Mouse (Mus musculus) adrenal gland, adult (tissue): ENCODE results near the gene Naip2.
A peak's percentile ranks its signal among the peaks of the same experiment; 100 is the strongest.

Experiments
- DNase-seq, 2 experiments: peaks; one replicate each; pipeline ENCODE4 v3.0.0; 2022 to 2023; ENCODE audit warnings: low spot score in 1 of 2; ENCODE audit not compliant: inconsistent age in 2 of 2

Naip2 gene

DNA sequence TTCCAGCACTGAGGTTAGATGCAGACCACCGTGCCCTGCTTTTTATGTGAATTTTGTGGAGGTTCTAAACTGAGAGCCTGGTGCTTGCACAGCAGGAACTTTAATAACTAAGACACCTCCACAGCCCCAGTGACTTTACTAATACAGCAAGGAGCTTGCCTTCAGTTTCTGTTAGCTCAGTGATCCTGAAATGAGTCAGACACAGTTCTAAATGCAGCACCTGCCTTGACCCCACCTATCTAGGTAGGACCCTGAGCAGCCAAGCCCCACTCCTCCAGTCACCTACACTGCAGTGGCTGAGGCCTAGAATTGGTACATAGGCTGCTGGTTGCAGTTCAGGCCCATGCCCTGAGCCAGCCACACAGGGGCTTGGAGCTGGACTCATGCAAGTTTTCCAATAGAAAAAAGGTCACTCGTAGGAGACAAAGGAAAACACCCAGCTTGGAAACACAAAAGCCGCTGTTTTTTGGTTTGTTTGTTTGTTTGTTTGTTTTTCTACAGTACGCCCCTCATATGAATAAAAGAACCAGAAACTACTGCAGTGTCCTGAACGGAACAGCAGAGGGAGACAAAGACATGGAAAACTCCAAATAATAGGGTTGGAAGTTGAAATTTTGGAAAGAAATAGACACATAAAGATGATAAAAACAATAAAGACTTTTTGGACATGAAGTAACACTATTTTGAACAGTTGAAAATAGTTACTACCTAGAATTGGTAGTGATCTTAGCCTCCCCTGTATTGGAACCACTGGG lies 89.5 kb downstream of the Naip2 start:
- peak in 1 of 2 experiments; percentile 63 for DNase-seq

DNA sequence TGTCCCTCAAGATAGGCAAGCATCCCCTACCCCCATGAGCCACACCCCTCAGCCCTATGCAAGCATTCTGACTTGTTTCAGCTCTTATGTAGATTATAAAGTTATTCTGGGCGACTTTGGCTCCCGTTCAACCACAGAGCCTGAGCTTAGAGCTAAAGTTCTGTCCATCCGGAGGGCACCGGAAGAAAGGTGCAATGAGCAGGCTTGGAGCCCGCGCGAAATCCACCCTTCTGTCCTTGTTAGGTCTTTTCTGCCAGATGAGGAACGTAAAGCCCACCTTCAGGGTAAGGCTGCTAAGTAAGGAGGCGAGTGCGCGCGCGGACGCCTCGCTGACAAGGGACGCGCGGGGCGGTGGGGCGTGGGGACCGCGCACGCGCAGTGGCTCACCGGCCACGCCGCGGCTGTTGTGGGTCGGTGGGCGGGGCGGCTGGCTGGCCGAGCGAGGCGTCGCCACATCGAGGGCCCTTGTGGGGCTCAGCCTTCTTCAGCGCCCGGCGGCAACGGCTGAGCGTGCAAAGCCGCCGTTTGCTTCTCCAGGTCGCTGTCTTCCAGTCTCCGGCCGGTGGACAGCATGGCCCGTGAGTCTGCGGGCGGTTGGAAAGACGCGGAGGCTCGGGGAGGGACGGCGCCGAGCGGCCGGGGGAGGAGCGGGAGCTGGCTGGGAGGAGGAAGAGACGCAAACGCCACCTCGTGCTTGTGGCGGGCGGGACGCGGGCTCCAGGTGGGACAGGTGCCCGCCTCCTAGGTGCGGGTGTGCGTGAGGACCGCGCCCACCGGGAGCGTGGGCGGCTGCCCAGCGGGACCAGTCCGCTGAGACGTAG lies 94.0 kb downstream of the Naip2 start, which contains the start of gene Serf1:
Serf1 (plus strand) TSS at position 361 of the 821 bp plus-strand sequence.
- DNase-seq, result peak; percentile 88 to 96

DNA sequence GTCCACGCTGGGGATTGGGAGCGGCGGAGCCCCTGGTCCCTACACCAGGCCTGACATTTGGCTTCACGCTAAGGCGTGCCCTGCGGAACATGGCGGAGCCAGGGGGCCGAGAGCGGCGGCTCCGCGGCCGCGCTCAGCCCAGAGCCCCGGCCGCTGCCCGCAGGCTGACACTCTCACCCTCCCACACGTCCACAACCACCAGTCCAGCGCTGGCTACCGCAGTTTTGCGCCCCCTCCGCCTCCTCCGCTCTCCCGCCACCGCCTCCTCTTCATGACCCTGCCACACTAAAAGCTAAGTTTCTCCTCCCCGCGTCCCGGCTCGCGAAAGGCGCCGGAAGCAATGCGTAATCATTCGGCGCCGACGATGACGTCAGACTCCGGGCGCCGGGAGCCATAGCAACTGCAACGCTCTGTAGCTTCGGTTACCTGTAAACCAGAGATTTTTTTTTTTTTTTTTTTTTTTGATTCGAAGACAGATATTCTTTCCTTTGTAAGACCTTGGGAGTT lies 98.1 kb downstream of the Naip2 start, which contains the start of gene Bdp1:
Bdp1 (minus strand) TSS at position 323 of the 507 bp plus-strand sequence.
- DNase-seq, result peak; percentile 93 to 98

DNA sequence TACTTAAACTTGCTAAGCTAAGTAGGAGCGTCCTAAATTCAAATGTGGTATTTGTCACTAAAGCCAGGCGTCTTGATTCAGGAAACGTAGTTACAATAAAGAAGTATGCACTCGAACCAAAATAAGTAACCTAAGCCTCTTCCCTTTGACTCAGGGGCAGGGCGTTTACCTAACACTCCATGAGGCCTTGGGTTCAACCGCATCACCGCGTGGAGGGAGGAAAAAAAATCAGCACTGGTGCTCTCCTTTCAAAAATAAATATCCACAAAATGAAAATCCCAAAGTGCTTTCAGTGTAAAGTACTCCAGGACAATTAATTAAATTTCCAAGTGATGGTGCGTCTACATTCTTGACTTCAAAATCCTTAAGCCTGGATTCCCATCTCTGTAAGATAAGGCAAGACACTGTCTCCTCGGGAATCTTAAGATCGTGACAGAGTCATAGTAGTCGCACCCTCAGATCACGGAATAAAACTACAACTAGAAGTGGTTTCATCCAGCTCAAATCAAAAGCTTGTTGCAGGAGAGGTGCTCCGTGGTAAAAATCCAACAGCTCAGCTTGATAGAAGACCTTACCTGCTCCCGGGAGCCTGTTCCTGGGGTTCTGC lies 98.7 kb downstream of the Naip2 start:
- no peak for DNase-seq

DNA sequence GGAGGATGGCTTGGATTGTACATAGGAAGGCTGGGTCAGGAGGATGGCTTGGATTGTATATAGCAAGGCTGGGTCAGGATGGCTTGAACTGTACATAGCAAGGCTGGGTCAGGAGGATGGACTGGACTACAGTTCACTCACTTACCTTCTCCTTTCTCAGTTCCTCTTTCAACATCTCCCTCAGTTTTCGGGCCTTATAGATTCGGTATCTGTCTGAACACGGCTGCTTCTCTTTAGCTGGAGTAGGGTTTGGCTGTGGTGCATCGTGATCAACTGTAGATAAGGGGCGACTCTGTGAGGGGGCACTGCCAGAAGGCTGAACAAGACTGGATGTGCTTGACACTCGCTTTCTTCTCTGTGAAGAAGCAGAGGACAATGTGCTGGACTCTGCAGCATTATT lies 103.1 kb downstream of the Naip2 start:
- no peak for DNase-seq
